Mouse (Mus musculus): ENCODE data around the gene OR5BS1P. TPM values are rescaled to one million over a fixed set of nuclear protein-coding genes. Genes with fewer than 3 reads are reported as not detected.
"Not testable (repeated sequence)": the region's sequence is repeated elsewhere in the genome, so short reads cannot be mapped to it uniquely, and the experiment has no call there.

The OR5BS1P gene
- polyA plus RNA-seq (2014; fragmentation: Nextera tagmentation; extraction: Ambion mirVana), result not detected in 2 replicates

- DNase-seq (ENCODE audit: low spot score) (no peak), ATAC-seq (replicated peaks; ENCODE audit: insufficient number of reproducible peaks, low FRiP score, low TSS enrichment, low read depth) (no peak)
- no peaks in the 10 kb centered on the region for H3K4me1 ChIP-seq (ENCODE audit: control insufficient read depth, insufficient read depth, low read length)
- no peaks in the 10 kb centered on the region for H3K36me3 ChIP-seq (replicated peaks; ENCODE audit: control insufficient read depth, insufficient read depth, low read depth, low read length)
- no peak within 1 kb of the TSS for H3K9ac ChIP-seq (replicated peaks; ENCODE audit: low read length)
- no peak within 1 kb of the TSS for H3K27ac ChIP-seq (replicated peaks; ENCODE audit: low read depth, low read length)
- H3K9me3 ChIP-seq (replicated peaks; ENCODE audit: control insufficient read depth, low read length), result no peaks in the 10 kb centered on the region
- H3K27me3 ChIP-seq (ENCODE audit: control insufficient read depth, insufficient read depth, low read length), result no peaks in the 10 kb centered on the region
- no peak within 1 kb of the TSS for H3K4me3 ChIP-seq (ENCODE audit: low read depth, low read length)
- H3K4me2 ChIP-seq (ENCODE audit: low read depth, low read length), result no peak within 1 kb of the TSS
- 90% methylated on average over 4 of the region's 4 CpGs for WGBS
These were observed at the start of gene OR5BS1P for GRCm38 (mm10) chr15:98469596-98469995. Gene OR5BS1P (plus strand): TSS chr15:98469896.

- no peak overlapping the region for H3K4me3 ChIP-seq (ENCODE audit: low read depth, low read length)
- H3K36me3 ChIP-seq (replicated peaks; ENCODE audit: control insufficient read depth, insufficient read depth, low read depth, low read length), result no peaks in the 10 kb centered on the region
- H3K27me3 ChIP-seq (ENCODE audit: control insufficient read depth, insufficient read depth, low read length), result no peaks in the 10 kb centered on the region
- H3K9me3 ChIP-seq (replicated peaks; ENCODE audit: control insufficient read depth, low read length), result no peaks in the 10 kb centered on the region
- DNase-seq (ENCODE audit: low spot score) (peak; percentile 43), ATAC-seq (replicated peaks; ENCODE audit: insufficient number of reproducible peaks, low FRiP score, low TSS enrichment, low read depth) (no peak)
- no peaks in the 10 kb centered on the region for H3K4me1 ChIP-seq (ENCODE audit: control insufficient read depth, insufficient read depth, low read length)
- no peak overlapping the region for H3K27ac ChIP-seq (replicated peaks; ENCODE audit: low read depth, low read length)
- 39% methylated on average over 4 of the region's 4 CpGs for WGBS
- no peak overlapping the region for H3K9ac ChIP-seq (replicated peaks; ENCODE audit: low read length)
- H3K4me2 ChIP-seq (ENCODE audit: low read depth, low read length), result no peak overlapping the region
These were observed 48.8 kb upstream of the OR5BS1P start for GRCm38 (mm10) chr15:98420897-98421296.

GRCm38 (mm10) chr15:98424326-98424725 lies 45.4 kb upstream of the OR5BS1P start:
- no peak overlapping the region for H3K27ac ChIP-seq (replicated peaks; ENCODE audit: low read depth, low read length)
- no peak overlapping the region for H3K4me2 ChIP-seq (ENCODE audit: low read depth, low read length)
- H3K36me3 ChIP-seq (replicated peaks; ENCODE audit: control insufficient read depth, insufficient read depth, low read depth, low read length), result no peaks in the 10 kb centered on the region
- DNase-seq (ENCODE audit: low spot score) (peak; percentile 29), ATAC-seq (replicated peaks; ENCODE audit: insufficient number of reproducible peaks, low FRiP score, low TSS enrichment, low read depth) (no peak)
- WGBS, result 45% methylated on average over 14 of the region's 14 CpGs
- H3K27me3 ChIP-seq (ENCODE audit: control insufficient read depth, insufficient read depth, low read length), result no peaks in the 10 kb centered on the region
- no peaks in the 10 kb centered on the region for H3K4me1 ChIP-seq (ENCODE audit: control insufficient read depth, insufficient read depth, low read length)
- no peak overlapping the region for H3K4me3 ChIP-seq (ENCODE audit: low read depth, low read length)
- H3K9me3 ChIP-seq (replicated peaks; ENCODE audit: control insufficient read depth, low read length), result no peaks in the 10 kb centered on the region
- H3K9ac ChIP-seq (replicated peaks; ENCODE audit: low read length), result no peak overlapping the region

GRCm38 (mm10) chr15:98424753-98425152 lies 44.9 kb upstream of the OR5BS1P start:
- H3K9me3 ChIP-seq (replicated peaks; ENCODE audit: control insufficient read depth, low read length), result no peaks in the 10 kb centered on the region
- H3K4me2 ChIP-seq (ENCODE audit: low read depth, low read length), result no peak overlapping the region
- 34% methylated on average over 6 of the region's 6 CpGs for WGBS
- H3K27ac ChIP-seq (replicated peaks; ENCODE audit: low read depth, low read length), result no peak overlapping the region
- no peaks in the 10 kb centered on the region for H3K4me1 ChIP-seq (ENCODE audit: control insufficient read depth, insufficient read depth, low read length)
- H3K4me3 ChIP-seq (ENCODE audit: low read depth, low read length), result no peak overlapping the region
- H3K27me3 ChIP-seq (ENCODE audit: control insufficient read depth, insufficient read depth, low read length), result no peaks in the 10 kb centered on the region
- H3K9ac ChIP-seq (replicated peaks; ENCODE audit: low read length), result no peak overlapping the region
- no peak for DNase-seq (ENCODE audit: low spot score)
- no peak for ATAC-seq (replicated peaks; ENCODE audit: insufficient number of reproducible peaks, low FRiP score, low TSS enrichment, low read depth)
- H3K36me3 ChIP-seq (replicated peaks; ENCODE audit: control insufficient read depth, insufficient read depth, low read depth, low read length), result no peaks in the 10 kb centered on the region

GRCm38 (mm10) chr15:98425188-98425587 lies 44.5 kb upstream of the OR5BS1P start:
- no peak overlapping the region for H3K4me2 ChIP-seq (ENCODE audit: low read depth, low read length)
- no peaks in the 10 kb centered on the region for H3K27me3 ChIP-seq (ENCODE audit: control insufficient read depth, insufficient read depth, low read length)
- H3K27ac ChIP-seq (replicated peaks; ENCODE audit: low read depth, low read length), result no peak overlapping the region
- H3K9me3 ChIP-seq (replicated peaks; ENCODE audit: control insufficient read depth, low read length), result no peaks in the 10 kb centered on the region
- 91% methylated on average over 7 of the region's 7 CpGs for WGBS
- H3K4me1 ChIP-seq (ENCODE audit: control insufficient read depth, insufficient read depth, low read length), result no peaks in the 10 kb centered on the region
- no peaks in the 10 kb centered on the region for H3K36me3 ChIP-seq (replicated peaks; ENCODE audit: control insufficient read depth, insufficient read depth, low read depth, low read length)
- no peak overlapping the region for H3K9ac ChIP-seq (replicated peaks; ENCODE audit: low read length)
- no peak for ATAC-seq (replicated peaks; ENCODE audit: insufficient number of reproducible peaks, low FRiP score, low TSS enrichment, low read depth)
- no peak for DNase-seq (ENCODE audit: low spot score)
- H3K4me3 ChIP-seq (ENCODE audit: low read depth, low read length), result no peak overlapping the region

- not testable (repeated sequence) for H3K36me3 ChIP-seq (replicated peaks; ENCODE audit: control insufficient read depth, insufficient read depth, low read depth, low read length); H3K4me3 ChIP-seq (ENCODE audit: low read depth, low read length); DNase-seq (ENCODE audit: low spot score); H3K27me3 ChIP-seq (ENCODE audit: control insufficient read depth, insufficient read depth, low read length); H3K9ac ChIP-seq (replicated peaks; ENCODE audit: low read length); H3K9me3 ChIP-seq (replicated peaks; ENCODE audit: control insufficient read depth, low read length); ATAC-seq (replicated peaks; ENCODE audit: insufficient number of reproducible peaks, low FRiP score, low TSS enrichment, low read depth); H3K4me2 ChIP-seq (ENCODE audit: low read depth, low read length); H3K27ac ChIP-seq (replicated peaks; ENCODE audit: low read depth, low read length); H3K4me1 ChIP-seq (ENCODE audit: control insufficient read depth, insufficient read depth, low read length)
- 69% methylated on average over 5 of the region's 5 CpGs for WGBS
These were observed 38.8 kb upstream of the OR5BS1P start, which contains the start of gene Olfr282 for GRCm38 (mm10) chr15:98430925-98431324. Gene Olfr282 (plus strand): TSS chr15:98431225.

GRCm38 (mm10) chr15:98444561-98444960 lies 25.1 kb upstream of the OR5BS1P start:
- Histone ChIP-seq H3K9ac (replicated peaks; ENCODE audit: low read length) (no peak overlapping the region), H3K4me3 (ENCODE audit: low read depth, low read length) (no peak overlapping the region), H3K27ac (replicated peaks; ENCODE audit: low read depth, low read length) (no peak overlapping the region), H3K4me2 (ENCODE audit: low read depth, low read length) (no peak overlapping the region), H3K9me3 (replicated peaks; ENCODE audit: control insufficient read depth, low read length) (no peaks in the 10 kb centered on the region), H3K4me1 (ENCODE audit: control insufficient read depth, insufficient read depth, low read length) (no peaks in the 10 kb centered on the region), H3K27me3 (ENCODE audit: control insufficient read depth, insufficient read depth, low read length) (no peaks in the 10 kb centered on the region), H3K36me3 (replicated peaks; ENCODE audit: control insufficient read depth, insufficient read depth, low read depth, low read length) (no peaks in the 10 kb centered on the region)
- ATAC-seq (replicated peaks; ENCODE audit: insufficient number of reproducible peaks, low FRiP score, low TSS enrichment, low read depth) (no peak), DNase-seq (ENCODE audit: low spot score) (no peak)
- WGBS, result 76% methylated on average over 3 of the region's 3 CpGs

GRCm38 (mm10) chr15:98448521-98448920 lies 21.2 kb upstream of the OR5BS1P start:
- H3K27me3 ChIP-seq (ENCODE audit: control insufficient read depth, insufficient read depth, low read length), result no peaks in the 10 kb centered on the region
- no peak overlapping the region for H3K4me2 ChIP-seq (ENCODE audit: low read depth, low read length)
- no peaks in the 10 kb centered on the region for H3K4me1 ChIP-seq (ENCODE audit: control insufficient read depth, insufficient read depth, low read length)
- H3K27ac ChIP-seq (replicated peaks; ENCODE audit: low read depth, low read length), result no peak overlapping the region
- ATAC-seq (replicated peaks; ENCODE audit: insufficient number of reproducible peaks, low FRiP score, low TSS enrichment, low read depth) (no peak), DNase-seq (ENCODE audit: low spot score) (peak; percentile 22)
- H3K4me3 ChIP-seq (ENCODE audit: low read depth, low read length), result no peak overlapping the region
- H3K9me3 ChIP-seq (replicated peaks; ENCODE audit: control insufficient read depth, low read length), result no peaks in the 10 kb centered on the region
- H3K36me3 ChIP-seq (replicated peaks; ENCODE audit: control insufficient read depth, insufficient read depth, low read depth, low read length), result no peaks in the 10 kb centered on the region
- H3K9ac ChIP-seq (replicated peaks; ENCODE audit: low read length), result no peak overlapping the region
- WGBS, result 63% methylated on average over 4 of the region's 4 CpGs

Data from embryonic facial prominence, embryonic 11.5 days (tissue).